Mouse (Mus musculus) embryonic facial prominence, embryonic 11.5 days (tissue): ENCODE measurements at regions not wholly inside any gene's neighbourhood (a gene's known extent, or its start where the extent isn't known, plus 50 kb on each side); places are given as distances from the start of the nearest gene placed in this dataset.
"Not testable (repeated sequence)": the region's sequence is repeated elsewhere in the genome, so short reads cannot be mapped to it uniquely, and the experiment has no call there.

ENCODE experiments used
- ATAC-seq: fragments of 200-750 bp; cut with Nextera tagmentation; replicated peaks from 2 replicates; pipeline ENCODE4 v1.8.0; 2017; ENCODE audit warnings: low read depth; ENCODE audit not compliant: insufficient number of reproducible peaks, low FRiP score, low TSS enrichment
- DNase-seq: peaks from one replicate; pipeline ENCODE4 v3.0.0-alpha.2; 2015; ENCODE audit warnings: low spot score
- H3K27ac ChIP-seq: fragments of 300-500 bp; sonication (generic); replicated peaks from 2 replicates; pipeline ENCODE4 v1.5.1; 2014; ENCODE audit warnings: mild to moderate bottlenecking, low read depth, low read length, control low read depth
- H3K27me3 ChIP-seq: fragments of 300-500 bp; sonication (generic); 2 replicates; pipeline ENCODE4 v1.6.1; 2014; ENCODE audit warnings: mild to moderate bottlenecking, low read length, moderate library complexity, mixed read lengths; ENCODE audit not compliant: control insufficient read depth, insufficient read depth
- H3K36me3 ChIP-seq: fragments of 300-500 bp; sonication (generic); replicated peaks from 2 replicates; pipeline ENCODE4 v1.6.1; 2014; ENCODE audit warnings: low read depth, mild to moderate bottlenecking, low read length, moderate library complexity, mixed read lengths; ENCODE audit not compliant: control insufficient read depth, insufficient read depth
- H3K4me1 ChIP-seq: fragments of 300-500 bp; sonication (generic); 2 replicates; pipeline ENCODE4 v1.6.1; 2014; ENCODE audit warnings: low read length, mixed read lengths; ENCODE audit not compliant: control insufficient read depth, insufficient read depth
- H3K4me2 ChIP-seq: fragments of 300-500 bp; sonication (generic); 2 replicates; pipeline ENCODE4 v1.6.1; 2014; ENCODE audit warnings: low read depth, mild to moderate bottlenecking, control low read depth, low read length, moderate library complexity
- H3K4me3 ChIP-seq: fragments of 300-500 bp; sonication (generic); 2 replicates; pipeline ENCODE4 v1.5.1; 2014; ENCODE audit warnings: low read depth, low read length, control low read depth
- H3K9ac ChIP-seq: fragments of 300-500 bp; sonication (generic); replicated peaks from 2 replicates; pipeline ENCODE4 v1.6.1; 2014; ENCODE audit warnings: mild to moderate bottlenecking, control low read depth, low read length
- H3K9me3 ChIP-seq: fragments of 300-500 bp; sonication (generic); replicated peaks from 2 replicates; pipeline ENCODE4 v1.6.1; 2016; ENCODE audit warnings: mild to moderate bottlenecking, low read length, inconsistent platforms, mixed read lengths; ENCODE audit not compliant: control insufficient read depth
- WGBS: fragments of 180-500 bp; shearing (Covaris S2); extraction: QIAGEN DNeasy Blood & Tissue Kit; methylation state at CpG from one replicate; pipeline ENCODE4 v1.1.7; 2014; 5-methylcytosine and 5-hydroxymethylcytosine counted together

GRCm38 (mm10) chr10:117565110-117565509 is 64.2 kb upstream of the Cpm start:
- no peak for DNase-seq
- Histone ChIP-seq H3K9ac (no peak overlapping the region), H3K4me3 (no peak overlapping the region), H3K36me3 (no peaks in the 10 kb centered on the region), H3K27me3 (no peaks in the 10 kb centered on the region), H3K9me3 (no peaks in the 10 kb centered on the region), H3K4me2 (no peak overlapping the region), H3K27ac (no peak overlapping the region), H3K4me1 (no peaks in the 10 kb centered on the region)
- WGBS = 95% methylated on average over 3 of the region's 3 CpGs
- no peak for ATAC-seq

- H3K36me3 ChIP-seq = no peaks in the 10 kb centered on the region
- H3K4me2 ChIP-seq = no peak overlapping the region
- no peaks in the 10 kb centered on the region for H3K9me3 ChIP-seq
- H3K27ac ChIP-seq = no peak overlapping the region
- no peaks in the 10 kb centered on the region for H3K4me1 ChIP-seq
- H3K27me3 ChIP-seq = no peaks in the 10 kb centered on the region
- no peak overlapping the region for H3K4me3 ChIP-seq
- ATAC-seq = no peak
- no peak overlapping the region for H3K9ac ChIP-seq
- DNase-seq = no peak
- 37% methylated on average over 12 of the region's 12 CpGs for WGBS
Observed at GRCm38 (mm10) chr10:117564118-117565040, 64.9 kb upstream of the Cpm start.

GRCm38 (mm10) chr10:117563429-117564117 is 65.7 kb upstream of the Cpm start:
- no peak overlapping the region for H3K4me3 ChIP-seq
- H3K9me3 ChIP-seq = no peaks in the 10 kb centered on the region
- no peaks in the 10 kb centered on the region for H3K36me3 ChIP-seq
- WGBS = 65% methylated on average over 8 of the region's 8 CpGs
- ATAC-seq (no peak), DNase-seq (no peak)
- H3K9ac ChIP-seq = no peak overlapping the region
- H3K4me2 ChIP-seq = no peak overlapping the region
- no peaks in the 10 kb centered on the region for H3K27me3 ChIP-seq
- H3K27ac ChIP-seq = no peak overlapping the region
- no peaks in the 10 kb centered on the region for H3K4me1 ChIP-seq

- not testable (repeated sequence) for H3K4me2 ChIP-seq, DNase-seq, ATAC-seq, H3K27me3 ChIP-seq, H3K36me3 ChIP-seq, H3K9ac ChIP-seq, H3K27ac ChIP-seq, H3K4me1 ChIP-seq, H3K4me3 ChIP-seq, H3K9me3 ChIP-seq
- 86% methylated on average over 3 of the region's 3 CpGs for WGBS
Observed at GRCm38 (mm10) chr10:117562850-117563248, 66.5 kb upstream of the Cpm start.

- no peak for DNase-seq
- H3K4me1 ChIP-seq = no peaks in the 10 kb centered on the region
- no peak overlapping the region for H3K9ac ChIP-seq
- no peak overlapping the region for H3K4me2 ChIP-seq
- H3K9me3 ChIP-seq = no peaks in the 10 kb centered on the region
- H3K4me3 ChIP-seq = no peak overlapping the region
- H3K27me3 ChIP-seq = no peaks in the 10 kb centered on the region
- no peaks in the 10 kb centered on the region for H3K36me3 ChIP-seq
- H3K27ac ChIP-seq = no peak overlapping the region
- no peak for ATAC-seq
- WGBS = 85% methylated on average over 13 of the region's 13 CpGs
Observed at GRCm38 (mm10) chr10:117561909-117562849, 67.1 kb upstream of the Cpm start.

- DNase-seq = no peak
- 66% methylated on average over 5 of the region's 5 CpGs for WGBS
- Histone ChIP-seq H3K27me3 (no peaks in the 10 kb centered on the region), H3K4me2 (no peak overlapping the region), H3K27ac (no peak overlapping the region), H3K36me3 (no peaks in the 10 kb centered on the region), H3K9ac (no peak overlapping the region), H3K9me3 (no peaks in the 10 kb centered on the region), H3K4me3 (no peak overlapping the region), H3K4me1 (no peaks in the 10 kb centered on the region)
- ATAC-seq = no peak
Observed at GRCm38 (mm10) chr10:117561279-117561820, 68.0 kb upstream of the Cpm start.

- H3K9ac ChIP-seq = no peak overlapping the region
- H3K4me1 ChIP-seq = no peaks in the 10 kb centered on the region
- no peak for ATAC-seq
- H3K4me3 ChIP-seq = no peak overlapping the region
- DNase-seq = no peak
- 87% methylated on average over 9 of the region's 9 CpGs for WGBS
- H3K4me2 ChIP-seq = no peak overlapping the region
- H3K36me3 ChIP-seq = no peaks in the 10 kb centered on the region
- H3K9me3 ChIP-seq = no peaks in the 10 kb centered on the region
- no peaks in the 10 kb centered on the region for H3K27me3 ChIP-seq
- no peak overlapping the region for H3K27ac ChIP-seq
Observed at GRCm38 (mm10) chr10:117560396-117561278, 68.7 kb upstream of the Cpm start.
